Mouse (Mus musculus) heart, embryonic 15.5 days (tissue): ENCODE measurements at regions not wholly inside any gene's neighbourhood (a gene's known extent, or its start where the extent isn't known, plus 50 kb on each side); places are given as distances from the start of the nearest gene placed in this dataset.

ENCODE experiments used
- ATAC-seq: fragments of 200-750 bp; cut with Nextera tagmentation; replicated peaks from 2 replicates; pipeline ENCODE4 v1.8.0; 2017; ENCODE audit warnings: low read depth, moderate TSS enrichment; ENCODE audit not compliant: insufficient number of reproducible peaks, insufficient read depth, low FRiP score
- H3K27ac ChIP-seq: fragments of 300-500 bp; sonication (generic); 2 replicates; pipeline ENCODE4 v1.5.1; 2015; ENCODE audit warnings: mild to moderate bottlenecking, inconsistent platforms
- H3K27me3 ChIP-seq: fragments of 300-500 bp; sonication (generic); 2 replicates; pipeline ENCODE4 v1.6.1; 2015; ENCODE audit warnings: inconsistent platforms
- H3K36me3 ChIP-seq: fragments of 300-500 bp; sonication (generic); 2 replicates; pipeline ENCODE4 v1.6.1; 2015; ENCODE audit warnings: mild to moderate bottlenecking, inconsistent platforms
- H3K4me1 ChIP-seq: fragments of 300-500 bp; sonication (generic); replicated peaks from 2 replicates; pipeline ENCODE4 v1.6.1; 2015; ENCODE audit warnings: inconsistent platforms
- H3K4me2 ChIP-seq: fragments of 300-500 bp; sonication (generic); 2 replicates; pipeline ENCODE4 v1.6.1; 2015; ENCODE audit warnings: inconsistent platforms, mild to moderate bottlenecking, moderate library complexity
- H3K4me3 ChIP-seq: fragments of 300-500 bp; sonication (generic); 2 replicates; pipeline ENCODE4 v1.5.1; 2015; ENCODE audit warnings: mild to moderate bottlenecking, inconsistent platforms
- H3K9ac ChIP-seq: fragments of 300-500 bp; sonication (generic); 2 replicates; pipeline ENCODE4 v1.6.1; 2015; ENCODE audit warnings: mild to moderate bottlenecking, inconsistent platforms
- H3K9me3 ChIP-seq: fragments of 300-500 bp; sonication (generic); replicated peaks from 2 replicates; pipeline ENCODE4 v1.6.1; 2016; ENCODE audit warnings: inconsistent platforms
- WGBS: fragments of 180-500 bp; shearing (Covaris S2); methylation state at CpG from one replicate; pipeline ENCODE4 v1.1.7; 2015; ENCODE audit warnings: mixed read lengths; 5-methylcytosine and 5-hydroxymethylcytosine counted together

DNA sequence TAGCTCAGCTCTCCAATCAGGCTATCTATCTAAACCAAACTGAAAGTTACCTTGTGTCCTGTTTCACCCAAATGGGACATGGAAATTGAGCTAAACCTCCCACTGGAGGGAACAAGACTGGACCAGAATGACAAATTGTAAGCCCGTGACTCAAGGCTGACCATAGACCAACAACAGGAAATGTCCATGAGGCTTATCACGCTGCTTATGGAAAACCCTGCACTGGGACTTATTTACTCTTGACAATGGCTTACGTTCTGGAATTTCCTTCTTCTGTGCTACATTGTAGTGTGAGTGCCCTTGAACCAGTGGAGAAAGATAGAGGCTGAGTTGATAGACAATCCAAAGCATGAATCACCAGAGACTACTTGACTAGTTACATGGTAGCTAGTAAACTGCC lies 87.5 kb upstream of the Phactr1 start:
- Histone ChIP-seq H3K9ac (no peak overlapping the region), H3K9me3 (no peaks in the 10 kb centered on the region), H3K27ac (peak overlapping the region; percentile 32), H3K4me1 (peaks cover 10% of the 10 kb centered on the region; the same call in 1 of the 2 replicates), H3K27me3 (no peaks in the 10 kb centered on the region), H3K4me2 (no peak overlapping the region), H3K4me3 (no peak overlapping the region), H3K36me3 (no peaks in the 10 kb centered on the region)
- peak; percentile 55; the same call in 1 of the 2 replicates for ATAC-seq
- WGBS, result 38% methylated on average over 3 of the region's 3 CpGs

DNA sequence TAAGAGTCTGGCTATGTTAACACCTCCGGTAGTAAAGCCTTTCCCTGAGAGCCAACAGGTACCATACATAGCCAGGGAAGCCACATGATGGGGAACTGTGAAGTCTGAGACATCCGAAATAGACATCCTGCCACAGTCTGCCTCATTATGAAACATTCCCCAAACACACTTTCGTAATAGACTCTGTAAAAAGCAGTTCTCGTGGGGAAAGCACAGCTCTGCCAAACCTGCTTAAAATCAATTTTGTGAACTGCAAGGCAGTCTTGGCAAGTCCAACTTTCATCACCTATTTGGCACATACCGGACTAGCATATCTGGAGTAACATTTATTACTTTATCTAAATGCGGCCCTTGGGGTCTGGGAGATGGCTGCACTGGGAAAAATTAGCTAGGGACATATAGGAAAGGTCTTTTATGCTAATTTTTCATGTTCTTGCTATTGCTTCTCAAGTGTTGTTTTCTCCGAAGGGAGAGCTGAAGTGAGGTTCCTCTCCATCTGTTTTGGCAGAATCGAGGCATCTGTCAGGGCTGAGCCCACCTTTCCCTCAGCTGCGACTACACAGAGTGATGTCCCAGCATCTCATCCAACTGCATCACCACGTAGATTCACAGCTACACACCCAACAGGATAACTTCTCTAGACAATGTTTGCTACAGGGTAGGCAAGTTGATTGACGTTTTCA lies 86.8 kb upstream of the Phactr1 start:
- H3K4me1 ChIP-seq, result peaks cover 10% of the 10 kb centered on the region; the same call in 1 of the 2 replicates
- H3K27ac ChIP-seq, result peak overlapping the region; percentile 32; the same call in 1 of the 2 replicates
- no peaks in the 10 kb centered on the region for H3K36me3 ChIP-seq
- no peaks in the 10 kb centered on the region for H3K27me3 ChIP-seq
- WGBS, result 68% methylated on average over 11 of the region's 11 CpGs
- H3K4me2 ChIP-seq, result no peak overlapping the region
- H3K9ac ChIP-seq, result no peak overlapping the region
- no peak for ATAC-seq
- no peak overlapping the region for H3K4me3 ChIP-seq
- no peaks in the 10 kb centered on the region for H3K9me3 ChIP-seq

DNA sequence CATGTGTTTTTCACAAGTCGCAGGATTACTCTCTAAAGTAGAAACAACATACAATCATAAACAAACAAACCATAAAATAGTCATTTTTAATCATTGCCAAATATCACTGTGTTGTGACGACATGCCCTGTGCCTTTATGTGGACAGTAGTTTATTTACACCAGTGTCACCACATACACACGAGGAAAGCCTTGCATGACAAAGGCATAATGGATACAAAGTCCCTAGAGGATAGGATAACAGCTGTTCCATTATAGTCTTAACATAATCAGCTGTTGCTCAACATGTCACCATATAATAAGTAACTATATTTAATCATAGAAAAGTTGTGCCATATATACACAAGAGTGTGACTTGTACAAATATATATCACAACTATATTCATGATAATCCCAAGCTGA lies 85.2 kb upstream of the Phactr1 start:
- no peak for ATAC-seq
- H3K9me3 ChIP-seq, result no peaks in the 10 kb centered on the region
- H3K27me3 ChIP-seq, result no peaks in the 10 kb centered on the region
- H3K4me3 ChIP-seq, result no peak overlapping the region
- no peaks in the 10 kb centered on the region for H3K36me3 ChIP-seq
- H3K4me2 ChIP-seq, result no peak overlapping the region
- WGBS, result 68% methylated on average over 3 of the region's 3 CpGs
- no peak overlapping the region for H3K27ac ChIP-seq
- H3K9ac ChIP-seq, result no peak overlapping the region
- H3K4me1 ChIP-seq, result peaks cover 10% of the 10 kb centered on the region; the same call in 1 of the 2 replicates

DNA sequence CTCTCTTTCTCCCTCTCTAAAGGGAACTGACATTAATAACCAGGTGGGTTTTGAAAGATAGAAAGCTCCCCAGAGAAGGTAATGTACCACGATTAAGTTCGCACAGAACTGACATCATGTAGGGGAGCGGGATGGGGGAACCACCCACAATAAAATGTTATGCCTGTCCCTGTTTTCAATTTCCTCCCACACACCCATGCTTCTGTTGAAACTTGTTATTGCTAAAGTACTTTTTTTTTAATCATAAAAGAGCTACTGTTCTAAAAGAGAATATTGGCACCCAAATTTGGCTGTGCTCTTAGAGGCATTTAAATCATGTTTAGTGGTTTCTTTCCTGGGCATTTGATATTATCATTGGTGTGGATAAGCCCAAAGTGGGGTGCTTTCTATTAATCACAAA lies 82.6 kb upstream of the Phactr1 start:
- Histone ChIP-seq H3K9me3 (no peaks in the 10 kb centered on the region), H3K9ac (no peak overlapping the region), H3K36me3 (no peaks in the 10 kb centered on the region), H3K4me3 (no peak overlapping the region), H3K27ac (no peak overlapping the region), H3K4me2 (no peak overlapping the region), H3K27me3 (no peaks in the 10 kb centered on the region), H3K4me1 (peaks cover 9% of the 10 kb centered on the region; the same call in 1 of the 2 replicates)
- no peak for ATAC-seq
- WGBS, result 73% methylated on average over 3 of the region's 3 CpGs

DNA sequence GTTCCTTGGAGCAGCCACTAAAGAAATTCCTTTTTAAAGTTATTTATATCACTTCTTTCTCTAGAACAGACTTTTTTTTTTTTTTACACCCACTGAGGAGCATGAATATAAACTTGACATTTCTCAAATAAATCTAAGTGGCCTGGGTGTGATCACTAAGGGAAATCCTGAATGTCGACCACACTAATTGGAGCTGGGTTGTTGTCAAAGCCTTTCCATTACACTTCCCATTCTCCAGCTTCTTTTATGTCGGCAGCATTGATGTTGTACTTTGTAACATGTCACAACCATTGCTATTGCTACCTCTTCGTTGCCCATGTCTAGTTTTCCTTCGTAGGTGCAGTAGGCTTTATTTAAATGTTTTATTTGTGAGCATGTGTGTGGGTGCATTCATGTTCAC lies 77.1 kb upstream of the Phactr1 start:
- no peaks in the 10 kb centered on the region for H3K36me3 ChIP-seq
- H3K27me3 ChIP-seq, result no peaks in the 10 kb centered on the region
- H3K9me3 ChIP-seq, result no peaks in the 10 kb centered on the region
- no peaks in the 10 kb centered on the region for H3K4me1 ChIP-seq
- no peak overlapping the region for H3K27ac ChIP-seq
- WGBS, result 76% methylated on average over 4 of the region's 4 CpGs
- no peak overlapping the region for H3K4me2 ChIP-seq
- H3K9ac ChIP-seq, result no peak overlapping the region
- no peak overlapping the region for H3K4me3 ChIP-seq
- ATAC-seq, result no peak

DNA sequence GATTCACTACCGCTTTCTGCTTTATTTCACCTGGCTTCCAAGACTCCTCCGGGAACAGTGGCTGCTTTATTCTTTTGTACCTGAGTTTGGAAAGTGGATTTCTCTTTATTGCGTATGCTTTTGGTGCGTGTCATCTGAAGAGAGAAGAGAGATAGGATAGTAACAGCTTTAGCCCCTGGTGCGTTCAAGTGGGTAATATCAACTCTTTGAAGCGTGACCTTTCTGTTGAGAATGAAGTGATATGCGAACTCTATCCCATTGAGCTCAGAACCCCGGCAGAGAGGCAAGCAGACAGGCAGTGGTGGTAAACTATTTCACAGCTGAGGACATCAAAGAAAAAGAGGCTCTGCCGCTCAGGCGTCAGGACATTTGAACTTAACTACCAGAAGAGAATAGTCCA lies 72.7 kb upstream of the Phactr1 start:
- Histone ChIP-seq H3K4me3 (no peak overlapping the region), H3K9ac (no peak overlapping the region), H3K27me3 (no peaks in the 10 kb centered on the region), H3K4me1 (no peaks in the 10 kb centered on the region; the same call in 1 of the 2 replicates), H3K36me3 (no peaks in the 10 kb centered on the region), H3K27ac (no peak overlapping the region), H3K4me2 (no peak overlapping the region), H3K9me3 (no peaks in the 10 kb centered on the region)
- ATAC-seq, result no peak
- 40% methylated on average over 10 of the region's 10 CpGs for WGBS

DNA sequence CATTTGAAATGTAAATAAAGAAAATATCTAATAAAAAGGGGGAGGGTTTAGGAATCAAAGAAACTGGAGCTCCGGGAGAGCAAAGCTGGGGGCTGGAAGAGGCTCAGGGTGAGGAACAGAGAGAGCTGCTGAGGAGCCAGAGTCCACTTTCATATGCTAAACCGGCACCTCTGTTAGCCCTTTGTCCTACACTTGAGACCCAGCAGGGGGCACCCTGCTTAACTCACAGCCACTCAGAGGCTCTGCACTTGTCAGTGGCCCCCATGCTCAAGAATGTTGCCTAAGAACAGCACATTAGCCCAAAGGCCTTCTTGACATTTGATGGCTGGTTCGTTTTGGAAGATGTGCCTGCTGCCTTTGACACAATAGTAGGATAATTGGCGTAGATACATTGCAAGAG lies 71.5 kb upstream of the Phactr1 start:
- Histone ChIP-seq H3K4me1 (no peaks in the 10 kb centered on the region; the same call in 1 of the 2 replicates), H3K9me3 (no peaks in the 10 kb centered on the region), H3K27ac (no peak overlapping the region), H3K27me3 (no peaks in the 10 kb centered on the region), H3K4me2 (no peak overlapping the region), H3K4me3 (no peak overlapping the region), H3K9ac (no peak overlapping the region), H3K36me3 (no peaks in the 10 kb centered on the region)
- WGBS, result 45% methylated on average over 4 of the region's 4 CpGs
- ATAC-seq, result no peak

DNA sequence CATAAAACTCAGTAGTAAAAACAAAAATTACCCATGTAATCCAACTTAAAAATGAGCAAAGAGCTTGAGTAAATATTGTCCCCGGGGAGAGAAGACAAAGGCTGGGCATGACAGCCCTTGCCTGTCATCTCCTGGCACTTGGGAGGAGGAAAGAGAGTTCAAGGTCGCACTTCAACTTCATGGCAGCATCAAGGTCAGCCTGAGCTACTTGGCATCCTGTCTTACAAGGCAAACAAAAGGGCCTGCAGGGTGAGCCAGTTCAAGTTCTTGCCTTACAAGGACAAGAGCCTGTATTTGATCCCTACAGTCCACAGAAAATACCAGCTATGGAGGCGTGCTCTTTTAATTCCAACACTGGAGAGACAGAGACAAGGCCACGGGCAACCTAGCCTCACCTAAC lies 67.1 kb upstream of the Phactr1 start:
- WGBS, result 71% methylated on average over 4 of the region's 4 CpGs
- H3K4me3 ChIP-seq, result no peak overlapping the region
- ATAC-seq, result no peak
- no peaks in the 10 kb centered on the region for H3K36me3 ChIP-seq
- no peak overlapping the region for H3K9ac ChIP-seq
- no peaks in the 10 kb centered on the region for H3K9me3 ChIP-seq
- H3K27me3 ChIP-seq, result no peaks in the 10 kb centered on the region
- no peak overlapping the region for H3K4me2 ChIP-seq
- H3K4me1 ChIP-seq, result no peaks in the 10 kb centered on the region; the same call in 1 of the 2 replicates
- no peak overlapping the region for H3K27ac ChIP-seq

DNA sequence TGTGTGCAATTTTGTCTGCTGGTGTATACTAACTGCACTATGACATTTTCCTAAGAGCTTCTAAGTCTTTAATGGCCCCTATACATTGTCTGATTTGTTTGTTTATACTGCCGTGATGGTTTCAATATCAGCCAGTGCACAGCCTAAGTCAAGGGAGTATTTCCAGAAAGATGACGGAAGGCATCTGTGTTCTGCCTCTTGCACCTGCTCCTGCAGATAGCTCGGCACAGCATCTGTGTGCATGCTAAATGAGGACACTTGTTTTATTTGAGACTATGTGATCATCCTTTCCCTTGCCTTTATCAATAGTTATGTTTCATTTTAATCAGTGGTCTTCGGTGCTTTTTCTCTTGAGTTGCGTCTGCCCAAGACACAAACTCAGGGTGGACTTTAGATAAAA lies 64.6 kb upstream of the Phactr1 start:
- Histone ChIP-seq H3K4me1 (no peaks in the 10 kb centered on the region), H3K36me3 (no peaks in the 10 kb centered on the region), H3K27me3 (no peaks in the 10 kb centered on the region), H3K27ac (no peak overlapping the region), H3K4me3 (no peak overlapping the region), H3K9ac (no peak overlapping the region), H3K4me2 (no peak overlapping the region), H3K9me3 (no peaks in the 10 kb centered on the region)
- no peak for ATAC-seq
- WGBS, result 70% methylated on average over 5 of the region's 5 CpGs

DNA sequence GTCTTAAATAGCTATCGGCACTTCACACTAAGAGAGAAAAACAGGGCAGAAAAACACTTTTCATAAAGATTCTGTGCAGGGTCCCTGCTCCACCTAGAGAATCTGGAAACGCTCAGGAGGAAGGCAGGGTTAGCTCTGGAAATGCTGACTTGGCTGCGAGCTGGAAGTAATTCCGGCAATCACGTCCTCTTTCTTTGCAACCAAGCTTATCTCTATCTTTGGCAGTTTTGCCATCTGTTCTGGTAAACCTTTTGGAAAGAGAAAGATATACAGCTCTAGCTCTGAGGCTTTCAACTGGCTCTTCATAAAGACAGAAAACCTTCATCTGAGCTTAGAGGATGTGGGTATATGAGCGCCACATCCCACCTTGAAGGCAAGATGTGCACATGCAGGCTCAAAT lies 63.2 kb upstream of the Phactr1 start:
- Histone ChIP-seq H3K36me3 (no peaks in the 10 kb centered on the region), H3K4me1 (no peaks in the 10 kb centered on the region), H3K4me2 (no peak overlapping the region), H3K27ac (no peak overlapping the region), H3K27me3 (no peaks in the 10 kb centered on the region), H3K9ac (no peak overlapping the region), H3K9me3 (no peaks in the 10 kb centered on the region), H3K4me3 (no peak overlapping the region)
- WGBS, result 72% methylated on average over 6 of the region's 6 CpGs
- ATAC-seq, result no peak

DNA sequence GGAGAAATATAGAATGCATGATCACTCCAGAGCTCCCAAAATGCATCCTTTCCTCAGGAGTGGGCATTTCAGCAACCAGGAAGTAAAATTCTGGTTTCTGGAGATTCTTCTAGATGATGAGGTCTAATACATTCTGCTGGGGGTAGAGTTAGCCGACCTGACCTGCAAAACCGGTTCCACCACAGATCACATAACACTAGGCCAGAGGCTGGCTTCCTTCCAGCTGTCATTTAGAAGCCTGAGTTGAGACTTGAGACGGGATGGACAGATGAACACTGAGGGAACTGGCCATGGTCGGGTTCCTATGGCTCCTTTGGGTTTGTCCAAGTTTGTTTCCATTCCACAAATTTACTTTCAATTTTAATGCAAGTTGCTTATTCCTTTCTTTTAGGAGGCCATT lies 62.6 kb upstream of the Phactr1 start:
- H3K9ac ChIP-seq, result no peak overlapping the region

DNA sequence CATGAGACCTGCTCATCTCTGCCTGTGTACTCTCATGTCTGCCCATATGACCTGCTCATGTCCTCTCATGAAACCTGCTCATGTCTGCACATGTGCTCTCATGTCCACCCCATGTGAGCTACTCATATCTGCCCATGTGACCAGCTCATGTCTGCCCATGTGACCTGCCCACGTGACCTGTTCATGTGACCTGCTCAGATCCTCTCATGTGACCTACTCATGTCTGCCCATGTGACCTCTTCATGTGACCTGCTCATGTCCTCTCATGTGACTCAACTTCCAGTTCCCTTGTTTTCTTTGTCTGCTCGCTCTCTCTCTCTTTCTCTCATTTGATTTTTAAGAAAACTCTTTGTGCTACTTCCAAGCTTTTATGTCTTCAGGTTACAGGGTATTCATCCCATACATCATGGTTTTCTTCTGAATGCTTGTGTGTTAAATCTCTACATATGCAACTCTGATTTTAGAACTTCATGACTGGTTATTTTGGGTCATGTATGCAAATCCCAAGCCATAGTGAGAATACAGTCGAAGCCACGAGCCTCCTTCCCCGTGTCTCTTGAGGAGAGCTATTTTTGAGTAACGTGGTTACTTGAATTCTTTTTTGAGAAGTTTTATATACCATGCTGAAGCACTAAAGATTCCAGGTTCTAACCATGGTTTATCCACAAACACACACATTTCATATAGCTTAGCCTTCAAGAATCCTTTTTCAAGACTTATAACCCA lies 60.7 kb upstream of the Phactr1 start:
- H3K27ac ChIP-seq, result no peak overlapping the region
- 91% methylated on average over 6 of the region's 6 CpGs for WGBS
- no peaks in the 10 kb centered on the region for H3K4me1 ChIP-seq
- no peaks in the 10 kb centered on the region for H3K27me3 ChIP-seq
- no peaks in the 10 kb centered on the region for H3K36me3 ChIP-seq
- ATAC-seq, result no peak
- no peak overlapping the region for H3K4me2 ChIP-seq
- H3K4me3 ChIP-seq, result no peak overlapping the region
- no peak overlapping the region for H3K9ac ChIP-seq
- H3K9me3 ChIP-seq, result no peaks in the 10 kb centered on the region

More for the DNA sequence above, 62.6 kb upstream of the Phactr1 start:
- ATAC-seq, result no peak
- H3K4me2 ChIP-seq, result no peak overlapping the region
- WGBS, result 52% methylated on average over 4 of the region's 4 CpGs
- H3K4me1 ChIP-seq, result no peaks in the 10 kb centered on the region
- H3K4me3 ChIP-seq, result no peak overlapping the region
- H3K27ac ChIP-seq, result no peak overlapping the region
- no peaks in the 10 kb centered on the region for H3K27me3 ChIP-seq
- H3K9me3 ChIP-seq, result no peaks in the 10 kb centered on the region
- no peaks in the 10 kb centered on the region for H3K36me3 ChIP-seq
